Comparison of ENCODE assay signal across 8 mouse cellular contexts in genomic region chr3:95928658-95929503, GRCm38 (mm10). TPM values are rescaled to one million over a fixed set of nuclear protein-coding genes. Genes with fewer than 3 reads are reported as not detected.
DNase-seq lines count a peak whose midpoint lies in the region; ATAC-seq lines count a peak whose summit lies in the region.

Gene Anp32e, plus strand, starts transcription at chr3:95929246.

- peak within 1 kb of the TSS; percentile 99 for H3K4me3 ChIP-seq in brown adipose tissue, adult 24 weeks (ENCODE audit: insufficient read depth, low read depth, low read length)
- peak within 1 kb of the TSS; percentile 90 for H3K4me3 ChIP-seq in heart, embryonic 13.5 days
- H3K4me3 ChIP-seq in liver, embryonic 13.5 days (replicated peaks), result peak within 1 kb of the TSS; percentile 97
- H3K4me3 ChIP-seq in stomach, embryonic 16.5 days (replicated peaks; ENCODE audit: low read length), result peak within 1 kb of the TSS; percentile 97

- H3K4me1 ChIP-seq in brown adipose tissue, adult 24 weeks (ENCODE audit: control insufficient read depth, insufficient read depth, insufficient read length, low read length), result no peaks in the 10 kb centered on the region
- peaks cover 34% of the 10 kb centered on the region for H3K4me1 ChIP-seq in heart, embryonic 13.5 days
- H3K4me1 ChIP-seq in liver, embryonic 13.5 days (replicated peaks), result peaks cover 40% of the 10 kb centered on the region
- peaks cover 4% of the 10 kb centered on the region; the same call in 1 of the 2 replicates for H3K4me1 ChIP-seq in stomach, embryonic 16.5 days (ENCODE audit: control insufficient read depth, insufficient read depth, low read length)

- H3K4me2 ChIP-seq in heart, embryonic 13.5 days, result peak within 1 kb of the TSS; percentile 83
- peak within 1 kb of the TSS; percentile 85 for H3K4me2 ChIP-seq in liver, embryonic 13.5 days
- peak within 1 kb of the TSS; percentile 85 for H3K4me2 ChIP-seq in stomach, embryonic 16.5 days (ENCODE audit: low read depth, low read length)

- H3K27ac ChIP-seq in brown adipose tissue, adult 24 weeks (replicated peaks; ENCODE audit: low read depth, low read length), result peak within 1 kb of the TSS; percentile 83
- H3K27ac ChIP-seq in heart, embryonic 13.5 days (replicated peaks), result peak within 1 kb of the TSS; percentile 88
- H3K27ac ChIP-seq in liver, embryonic 13.5 days, result peak within 1 kb of the TSS; percentile 92
- peak within 1 kb of the TSS; percentile 94 for H3K27ac ChIP-seq in stomach, embryonic 16.5 days (ENCODE audit: low read length)

- peak within 1 kb of the TSS; percentile 98 for H3K9ac ChIP-seq in heart, embryonic 13.5 days
- H3K9ac ChIP-seq in liver, embryonic 13.5 days, result peak within 1 kb of the TSS; percentile 99
- peak within 1 kb of the TSS; percentile 96 for H3K9ac ChIP-seq in stomach, embryonic 16.5 days (ENCODE audit: low read length)

- H3K36me3 ChIP-seq in heart, embryonic 13.5 days, result peaks cover 6% of the 10 kb centered on the region
- H3K36me3 ChIP-seq in liver, embryonic 13.5 days, result peaks cover 11% of the 10 kb centered on the region
- H3K36me3 ChIP-seq in stomach, embryonic 16.5 days (ENCODE audit: control insufficient read depth, insufficient read depth, low read length), result peaks cover 3% of the 10 kb centered on the region; the same call in 1 of the 2 replicates

- under 1% methylated on average over 49 of the region's 49 CpGs for WGBS in heart, embryonic 13.5 days
- WGBS in liver, embryonic 13.5 days (ENCODE audit: insufficient replicate concordance), result under 1% methylated on average over 49 of the region's 49 CpGs
- under 1% methylated on average over 49 of the region's 49 CpGs for WGBS in stomach, embryonic 16.5 days

- DNase-seq in CD4-positive, CD25-positive, alpha-beta regulatory T cell, adult 2 months (ENCODE audit: low read depth, low spot score), result peak; percentile 98
- peak; percentile 92 for DNase-seq in fat pad, adult 2 months (ENCODE audit: extremely low read depth, low read depth, low spot score)
- DNase-seq in kidney, postnatal 14 days, result peak; percentile 97
- peak; percentile 96 for DNase-seq in liver, embryonic 13.5 days
- peak; percentile 94 for DNase-seq in neural tube, embryonic 10.5 days (ENCODE audit: extremely low spot score, low spot score)

- H3K27me3 ChIP-seq in heart, embryonic 13.5 days (replicated peaks), result no peaks in the 10 kb centered on the region
- H3K27me3 ChIP-seq in liver, embryonic 13.5 days, result no peaks in the 10 kb centered on the region
- no peaks in the 10 kb centered on the region for H3K27me3 ChIP-seq in stomach, embryonic 16.5 days (ENCODE audit: control insufficient read depth, insufficient read depth, low read length)

- ATAC-seq in heart, embryonic 13.5 days (ENCODE audit: extremely low read depth, insufficient number of reproducible peaks, low FRiP score, low TSS enrichment), result peak; percentile 99
- peak; percentile 99 for ATAC-seq in liver, embryonic 13.5 days (ENCODE audit: low read depth)
- peak; percentile 100 for ATAC-seq in stomach, embryonic 16.5 days (ENCODE audit: insufficient read depth, low FRiP score)

- no peaks in the 10 kb centered on the region for H3K9me3 ChIP-seq in heart, embryonic 13.5 days
- no peaks in the 10 kb centered on the region for H3K9me3 ChIP-seq in liver, embryonic 13.5 days (replicated peaks)
- H3K9me3 ChIP-seq in stomach, embryonic 16.5 days (replicated peaks; ENCODE audit: control insufficient read depth, low read length), result no peaks in the 10 kb centered on the region

RNA-seq across cellular contexts. Expression of gene Anp32e, which starts in this region (rescaled TPM):
- 78.5 and 88.8 TPM in 2 replicates for polyA plus RNA-seq in brown adipose tissue, adult 24 weeks (2012; ENCODE audit: insufficient read depth, insufficient read length, missing spikeins)
- polyA plus RNA-seq in heart, embryonic 13.5 days (2015; fragmentation: Nextera tagmentation; extraction: Ambion mirVana), result 164 and 182 TPM in 2 replicates
- 163 and 218 TPM in 2 replicates for polyA plus RNA-seq in liver, embryonic 13.5 days (2015; fragmentation: Nextera tagmentation; extraction: Ambion mirVana)
- polyA plus RNA-seq in stomach, embryonic 16.5 days (2015; fragmentation: Nextera tagmentation; extraction: Ambion mirVana), result 156 and 167 TPM in 2 replicates

Comparison
In these comparisons a context has a peak if more than half of its experiments do, and no peak if none do; other contexts are left out.
1. Peak in every context shown above with its lines: DNase-seq, ATAC-seq, H3K4me3 ChIP-seq and H3K27ac ChIP-seq.